Mouse (Mus musculus) liver, adult 2 months (tissue): ENCODE measurements around the gene Deup1. TPM values are rescaled to one million over a fixed set of nuclear protein-coding genes. Genes with fewer than 3 reads are reported as not detected.

ENCODE experiments used
- DNase-seq: peaks from one replicate; pipeline ENCODE4 v3.0.0-alpha.2; 2011; ENCODE audit warnings: low read depth, low spot score; ENCODE audit errors: extremely low read depth
- H3K27ac ChIP-seq: fragments of 200-500 bp; replicated peaks from 2 replicates; pipeline ENCODE4 v1.5.1; 2012; ENCODE audit warnings: low read depth, mild to moderate bottlenecking, control low read depth, inconsistent platforms, low read length; ENCODE audit not compliant: insufficient read depth
- H3K27me3 ChIP-seq: fragments of 200-500 bp; 2 replicates; pipeline ENCODE4 v1.6.1; 2012; ENCODE audit warnings: mild to moderate bottlenecking, moderate library complexity, low read length, inconsistent platforms; ENCODE audit not compliant: control insufficient read depth, insufficient read depth
- H3K36me3 ChIP-seq: fragments of 200-500 bp; 2 replicates; pipeline ENCODE4 v1.6.1; 2012; ENCODE audit warnings: low read length, inconsistent platforms; ENCODE audit not compliant: control insufficient read depth, insufficient read depth
- H3K4me1 ChIP-seq: fragments of 200-500 bp; 2 replicates; pipeline ENCODE4 v1.6.1; 2011; ENCODE audit warnings: low read length; ENCODE audit not compliant: control insufficient read depth, insufficient read depth
- H3K4me3 ChIP-seq: fragments of 200-500 bp; 2 replicates; pipeline ENCODE4 v1.5.1; 2011; ENCODE audit warnings: low read depth, mild to moderate bottlenecking, control low read depth, low read length, moderate library complexity; ENCODE audit not compliant: insufficient read depth
- H3K79me2 ChIP-seq: fragments of 200-500 bp; 2 replicates; pipeline ENCODE4 v1.6.1; 2012; ENCODE audit warnings: inconsistent platforms, mild to moderate bottlenecking, low read length, moderate library complexity; ENCODE audit not compliant: control insufficient read depth, insufficient read depth
- H3K9ac ChIP-seq: fragments of 200-500 bp; 2 replicates; pipeline ENCODE4 v1.6.1; 2012; ENCODE audit warnings: low read depth, mild to moderate bottlenecking, control low read depth, inconsistent platforms, low read length
- CTCF ChIP-seq: fragments of 200-500 bp; IDR thresholded peaks from 2 replicates; pipeline ENCODE4 v1.5.1; 2011; ENCODE audit warnings: low read depth, low read length, control low read depth
- POLR2A ChIP-seq: fragments of 200-500 bp; IDR thresholded peaks from 2 replicates; pipeline ENCODE4 v1.6.1; 2011; ENCODE audit warnings: low read length, control low read depth; ENCODE audit not compliant: insufficient read depth; ENCODE audit errors: extremely low read depth
- WGBS: fragments of 180-500 bp; shearing (Covaris S2); methylation state at CpG from one replicate; pipeline ENCODE4 v1.1.7; 2018; 5-methylcytosine and 5-hydroxymethylcytosine counted together
- polyA plus RNA-seq: library from polyadenylated mRNA; depleted of rRNA; stranded (reverse); fragments of >200 nt; gene quantifications from 2 replicates; pipeline ENCODE4 v1.2.3, GENCODE M21; 2012
- total RNA-seq: library from RNA; depleted of rRNA; stranded (reverse); fragments of >200 nt; gene quantifications from 2 replicates; pipeline ENCODE4 v1.2.3, GENCODE M21; 2014

The Deup1 gene
- total and polyA plus RNA-seq, 2 experiments: 0.09 TPM; not detected in 1

DNA sequence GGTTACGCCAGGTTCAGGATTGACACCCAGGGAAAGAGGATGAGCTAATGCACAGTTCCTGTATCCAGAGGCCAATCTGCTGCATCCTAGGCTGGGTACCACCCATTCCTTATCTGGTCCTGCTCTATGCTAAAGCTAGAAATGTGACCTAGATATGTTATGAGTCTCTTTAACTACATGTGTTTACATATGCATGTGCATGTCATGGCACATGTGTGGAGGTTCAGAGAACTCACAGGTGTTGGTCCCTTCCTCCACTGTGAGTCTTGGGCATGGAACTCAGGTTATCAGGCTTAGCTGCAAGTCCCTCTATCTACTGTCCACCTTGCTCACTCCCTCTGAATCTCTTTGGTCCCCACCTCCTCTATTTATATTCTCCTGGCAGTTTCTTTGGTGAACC, 41.8 kb downstream of the Deup1 start:
- no peak for DNase-seq
- WGBS: 97% methylated on average over 1 of the region's 1 CpGs
- H3K36me3 ChIP-seq: no peaks in the 10 kb centered on the region
- no peaks in the 10 kb centered on the region for H3K27me3 ChIP-seq
- H3K27ac ChIP-seq: no peak overlapping the region
- H3K4me3 ChIP-seq: no peak overlapping the region
- no peak for TF ChIP-seq CTCF
- TF ChIP-seq POLR2A: no peak
- no peak overlapping the region for H3K9ac ChIP-seq
- no peaks in the 10 kb centered on the region for H3K79me2 ChIP-seq
- H3K4me1 ChIP-seq: no peaks in the 10 kb centered on the region

DNA sequence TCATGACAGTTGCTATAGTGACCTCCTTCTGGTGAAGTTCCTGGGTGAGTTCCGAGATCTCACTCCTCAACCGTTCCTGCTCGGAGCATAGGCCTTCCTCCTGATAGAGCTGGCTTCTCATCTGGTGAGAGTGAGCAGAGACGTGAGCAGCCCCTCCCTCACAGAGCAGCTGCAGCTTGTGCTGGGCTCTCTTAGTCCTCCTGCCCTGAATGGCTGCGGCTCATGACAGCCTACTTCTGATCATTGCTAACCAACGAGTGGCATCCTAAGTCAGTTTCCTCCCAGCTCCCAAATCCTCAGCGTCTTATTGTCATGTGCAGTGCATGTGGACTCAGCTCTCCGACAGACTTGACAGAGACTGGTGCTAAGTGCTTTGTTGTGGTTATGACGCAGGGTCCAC, 43.5 kb downstream of the Deup1 start:
- H3K4me3 ChIP-seq: no peak overlapping the region
- TF ChIP-seq CTCF: no peak
- no peak for TF ChIP-seq POLR2A
- no peaks in the 10 kb centered on the region for H3K79me2 ChIP-seq
- WGBS: 87% methylated on average over 9 of the region's 9 CpGs
- H3K4me1 ChIP-seq: no peaks in the 10 kb centered on the region
- no peaks in the 10 kb centered on the region for H3K27me3 ChIP-seq
- H3K27ac ChIP-seq: no peak overlapping the region
- no peak for DNase-seq
- no peaks in the 10 kb centered on the region for H3K36me3 ChIP-seq
- H3K9ac ChIP-seq: no peak overlapping the region

DNA sequence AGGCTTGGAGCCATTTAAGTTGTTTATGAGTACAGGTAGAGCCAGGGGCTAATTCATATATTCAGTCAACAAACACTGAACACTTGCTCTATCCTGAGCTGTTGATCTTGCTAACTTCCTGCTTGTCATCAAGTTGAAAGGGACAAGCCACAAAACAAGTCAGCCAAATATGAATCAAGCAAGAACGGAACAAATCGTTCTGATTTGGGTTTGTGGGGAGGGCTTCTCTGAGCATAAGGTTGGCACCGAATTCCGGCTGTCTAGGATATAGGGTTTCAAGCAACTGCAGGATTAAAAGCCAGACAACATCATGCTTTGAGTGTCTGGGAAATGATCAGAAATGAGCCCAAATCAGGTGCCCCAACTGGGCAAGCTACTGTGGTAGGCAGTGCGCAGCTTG, 45.7 kb downstream of the Deup1 start:
- no peak overlapping the region for H3K9ac ChIP-seq
- 92% methylated on average over 5 of the region's 5 CpGs for WGBS
- no peak for TF ChIP-seq POLR2A
- TF ChIP-seq CTCF: no peak
- no peak for DNase-seq
- H3K4me1 ChIP-seq: no peaks in the 10 kb centered on the region
- H3K4me3 ChIP-seq: no peak overlapping the region
- no peaks in the 10 kb centered on the region for H3K27me3 ChIP-seq
- H3K27ac ChIP-seq: no peak overlapping the region
- no peaks in the 10 kb centered on the region for H3K36me3 ChIP-seq
- no peaks in the 10 kb centered on the region for H3K79me2 ChIP-seq

DNA sequence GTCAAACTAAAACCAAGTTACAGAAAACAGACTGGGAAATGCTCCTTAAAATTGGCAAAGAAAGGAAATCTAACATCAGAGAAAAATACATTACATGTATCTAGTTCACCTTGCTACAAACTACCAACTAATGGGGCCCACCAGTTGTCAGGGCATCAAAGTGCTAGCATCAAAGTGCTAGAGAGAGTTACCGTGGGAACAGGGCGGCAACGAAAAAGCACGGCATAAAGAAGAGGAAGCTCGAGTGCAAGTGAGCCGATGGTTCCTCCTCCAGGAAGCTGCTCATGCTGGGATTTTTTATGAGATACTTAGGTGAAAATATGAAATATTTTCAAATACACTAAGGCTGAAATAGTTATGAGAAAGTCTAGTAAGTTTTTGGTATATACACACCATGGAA, 47.6 kb downstream of the Deup1 start:
- TF ChIP-seq CTCF: no peak
- TF ChIP-seq POLR2A: no peak
- DNase-seq: no peak
- Histone ChIP-seq H3K4me3 (no peak overlapping the region), H3K9ac (no peak overlapping the region), H3K36me3 (no peaks in the 10 kb centered on the region), H3K27ac (no peak overlapping the region), H3K79me2 (no peaks in the 10 kb centered on the region), H3K4me1 (no peaks in the 10 kb centered on the region), H3K27me3 (no peaks in the 10 kb centered on the region)
- WGBS: 85% methylated on average over 6 of the region's 6 CpGs

DNA sequence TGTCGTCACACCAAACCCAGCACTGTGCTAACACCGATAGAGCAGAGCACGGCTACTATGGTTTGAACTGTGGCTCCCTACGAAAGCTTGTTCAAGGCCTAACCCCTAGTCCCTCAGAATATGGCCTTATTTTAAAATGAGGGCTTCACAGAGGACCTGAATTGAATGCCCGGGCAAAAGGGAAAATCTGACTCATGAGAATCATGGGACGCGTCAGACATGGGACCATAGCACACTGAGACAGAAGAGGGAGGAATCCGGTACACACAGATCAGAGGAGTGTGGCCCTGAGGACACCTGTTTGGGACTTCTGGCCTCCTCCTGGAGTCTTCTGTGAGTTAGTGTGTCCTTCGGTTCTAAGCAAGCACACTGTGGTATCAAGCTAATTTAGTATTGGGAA, 48.8 kb downstream of the Deup1 start:
- no peak for DNase-seq
- no peak overlapping the region for H3K9ac ChIP-seq
- 90% methylated on average over 9 of the region's 9 CpGs for WGBS
- H3K36me3 ChIP-seq: no peaks in the 10 kb centered on the region
- H3K4me3 ChIP-seq: no peak overlapping the region
- no peaks in the 10 kb centered on the region for H3K27me3 ChIP-seq
- H3K4me1 ChIP-seq: no peaks in the 10 kb centered on the region
- no peak overlapping the region for H3K27ac ChIP-seq
- no peak for TF ChIP-seq CTCF
- TF ChIP-seq POLR2A: no peak
- H3K79me2 ChIP-seq: no peaks in the 10 kb centered on the region

DNA sequence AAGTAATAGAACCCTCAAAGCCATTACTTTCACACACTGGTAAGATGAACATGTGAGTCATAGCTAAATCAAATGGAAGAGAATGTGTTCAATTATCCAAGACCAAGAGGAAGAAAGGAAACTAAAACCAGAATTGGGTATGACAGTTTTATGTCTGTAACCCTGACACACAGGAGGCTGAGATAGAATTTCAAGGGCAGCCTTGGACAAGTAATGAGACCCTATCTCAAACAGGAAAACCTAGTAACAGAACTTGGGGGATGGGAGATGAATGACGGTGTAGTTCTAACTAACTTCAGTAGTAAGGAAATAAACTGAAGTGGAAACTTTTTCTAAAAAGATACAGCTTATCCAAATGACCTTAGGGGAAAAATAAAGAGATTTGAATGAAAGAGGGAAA, 49.3 kb downstream of the Deup1 start:
- H3K4me1 ChIP-seq: no peaks in the 10 kb centered on the region
- H3K4me3 ChIP-seq: no peak overlapping the region
- H3K79me2 ChIP-seq: no peaks in the 10 kb centered on the region
- no peak overlapping the region for H3K9ac ChIP-seq
- DNase-seq: no peak
- WGBS: 62% methylated on average over 1 of the region's 1 CpGs
- no peaks in the 10 kb centered on the region for H3K27me3 ChIP-seq
- TF ChIP-seq CTCF: no peak
- TF ChIP-seq POLR2A: no peak
- no peak overlapping the region for H3K27ac ChIP-seq
- no peaks in the 10 kb centered on the region for H3K36me3 ChIP-seq
